Mouse (Mus musculus) ovary, postnatal 14 days (tissue): ENCODE data around the gene Slc7a15.
A peak's percentile ranks its signal among the peaks of the same experiment; 100 is the strongest.

Source experiments
- DNase-seq: peaks from one replicate; pipeline ENCODE4 v3.0.0; 2022; ENCODE audit warnings: low spot score

Gene Slc7a15

DNA sequence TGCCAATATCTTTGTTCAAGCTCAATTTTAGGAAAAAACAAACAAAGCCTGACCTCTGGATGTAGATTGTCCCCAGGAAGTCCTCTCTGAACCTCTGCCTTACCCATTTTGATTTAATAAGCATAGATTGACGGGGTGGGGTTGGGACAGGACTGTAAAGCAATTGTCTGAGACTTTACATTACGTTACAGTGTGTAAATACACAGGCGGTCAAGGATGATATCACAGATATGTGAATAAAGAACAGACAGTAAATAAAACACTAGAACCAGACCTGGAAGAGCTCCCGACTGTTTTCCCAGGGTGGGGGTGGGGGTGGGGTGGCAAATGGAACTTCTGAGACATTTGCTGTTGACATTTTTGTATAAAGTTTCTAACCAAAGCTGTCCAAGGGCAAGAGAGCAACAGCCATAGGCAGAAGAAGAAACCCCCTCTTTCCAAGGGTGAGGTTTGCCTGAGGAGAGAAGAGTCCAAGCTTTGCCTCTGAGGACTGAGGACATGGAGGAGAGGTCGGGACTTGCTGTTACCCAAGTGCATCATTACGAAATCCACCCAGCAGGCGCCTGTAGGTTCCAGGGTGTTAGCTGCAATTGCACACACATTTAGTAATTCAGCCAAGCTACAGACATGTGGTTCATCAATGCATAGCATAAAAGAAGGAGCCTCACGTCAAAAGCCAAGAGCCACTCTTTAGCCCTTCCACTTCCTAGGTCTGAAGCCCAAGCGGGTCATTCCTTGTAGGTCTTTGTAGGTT, 91.7 kb downstream of the Slc7a15 start:
- no peak for DNase-seq

DNA sequence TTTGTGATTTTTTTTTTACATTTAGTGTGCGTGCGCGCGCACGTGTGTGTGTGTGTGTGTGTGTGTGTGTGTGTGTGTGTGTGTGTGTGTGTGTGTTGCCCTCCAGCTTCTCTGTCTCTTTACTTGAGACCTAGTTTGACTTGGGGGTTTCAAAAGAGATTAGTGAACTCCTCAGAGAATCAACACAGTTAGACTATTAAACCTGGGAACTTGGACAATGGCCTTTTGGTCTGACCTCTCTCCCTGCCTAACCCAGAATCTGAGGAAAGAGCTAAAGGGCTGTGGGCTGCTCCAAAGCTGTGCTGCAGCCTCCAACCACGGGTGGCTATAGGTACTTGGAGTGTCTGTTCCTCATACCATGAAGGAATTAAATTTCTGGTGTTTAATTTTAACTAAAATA, 94.7 kb downstream of the Slc7a15 start:
- no peak for DNase-seq

DNA sequence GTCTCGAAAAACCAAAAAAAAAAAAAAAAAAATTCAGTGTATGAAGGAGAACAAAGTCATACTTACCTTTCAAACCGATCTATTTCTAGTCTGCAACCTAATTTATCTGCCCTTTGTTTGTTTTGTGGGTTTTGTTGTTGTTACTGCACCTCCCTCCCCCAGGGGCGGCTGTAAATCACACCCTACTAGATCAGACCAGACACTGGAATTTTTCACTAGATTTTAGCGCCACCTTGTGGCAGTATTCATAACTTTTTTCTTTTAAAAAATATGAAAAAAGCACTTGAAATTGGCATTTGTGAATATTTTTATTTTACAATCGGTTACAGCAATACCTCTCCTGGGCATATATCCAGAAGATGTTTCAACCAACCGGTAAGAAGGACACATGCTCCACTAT, 96.3 kb downstream of the Slc7a15 start:
- DNase-seq, result peak; percentile 46

DNA sequence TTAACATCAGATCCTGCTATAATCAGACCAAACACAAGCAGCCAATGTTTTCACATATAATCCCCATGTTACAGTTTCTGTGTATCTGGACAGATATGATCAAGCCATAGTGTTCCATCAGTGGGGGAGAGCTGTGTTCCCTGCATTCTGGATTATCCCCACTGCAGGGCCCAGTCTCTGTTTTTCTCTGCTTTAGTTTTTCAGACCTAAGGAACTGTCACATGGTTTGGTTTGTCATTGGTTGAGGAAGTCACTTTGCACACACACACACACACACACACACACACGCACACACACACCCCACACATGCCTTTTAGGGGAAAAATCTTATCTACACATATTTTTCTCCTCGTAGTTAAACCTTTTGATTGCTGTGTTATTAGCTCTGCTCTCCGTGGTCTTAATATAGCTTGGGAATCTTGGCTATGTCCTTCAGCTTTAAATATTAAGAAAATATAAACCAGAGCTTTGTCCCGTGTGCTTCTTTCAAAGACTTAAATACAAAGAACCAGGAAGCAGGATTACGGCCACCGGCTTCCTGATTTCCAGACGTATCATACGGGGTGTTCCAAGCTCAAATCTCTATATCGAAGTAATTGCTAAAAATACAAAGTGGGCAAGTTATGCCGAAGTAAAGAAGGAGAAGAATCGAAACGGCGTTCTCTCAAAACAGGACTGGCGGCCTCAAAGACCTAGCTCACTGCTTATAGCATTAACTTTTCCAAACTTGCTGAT, 97.1 kb downstream of the Slc7a15 start:
- DNase-seq, result no peak

DNA sequence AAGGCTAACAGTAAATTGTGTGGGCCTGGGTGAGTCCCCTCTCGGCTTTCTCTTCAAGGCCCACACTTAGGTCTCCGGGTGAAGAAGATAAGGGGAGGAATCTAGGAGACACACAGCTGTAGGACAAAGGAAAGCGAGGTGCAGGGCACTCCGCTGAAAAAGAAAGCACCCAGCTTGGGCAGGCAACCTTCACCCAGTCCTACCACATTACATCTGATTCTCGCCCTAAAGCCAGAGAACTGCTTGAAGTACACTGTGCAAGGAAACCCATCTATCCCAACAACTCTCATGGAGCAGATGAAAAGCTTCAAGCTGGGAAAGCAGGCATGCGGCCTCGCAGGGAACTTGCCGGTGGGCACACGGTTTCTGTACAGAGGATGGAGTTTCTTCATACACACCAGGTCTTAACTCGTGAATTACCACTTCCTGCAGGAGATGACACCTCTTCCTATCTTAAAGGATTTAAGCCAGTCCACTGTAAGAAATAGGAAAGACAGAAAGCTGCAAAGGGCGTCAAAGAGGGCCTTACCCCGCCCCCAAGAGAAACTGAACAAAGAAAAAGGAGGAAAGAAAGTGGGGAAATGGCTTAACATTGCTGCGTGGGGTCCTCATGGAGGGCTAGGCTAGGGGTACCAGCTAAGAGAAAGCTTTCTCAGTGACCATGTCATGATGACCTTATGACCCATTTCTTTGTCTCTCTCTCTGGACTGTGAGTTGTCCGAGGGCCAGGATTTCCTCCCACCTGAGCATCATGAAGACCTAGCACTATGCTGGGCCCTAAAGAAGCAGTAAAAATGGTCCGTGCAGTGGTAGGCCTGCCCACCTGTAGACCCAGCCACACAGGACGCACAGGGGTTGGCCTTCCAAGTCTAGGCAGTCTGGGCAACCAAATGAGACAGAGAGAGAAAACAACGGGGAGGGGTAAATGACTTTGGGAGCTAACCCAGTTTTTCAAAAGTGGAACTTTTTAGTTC, 98.0 kb downstream of the Slc7a15 start:
- DNase-seq, result no peak

DNA sequence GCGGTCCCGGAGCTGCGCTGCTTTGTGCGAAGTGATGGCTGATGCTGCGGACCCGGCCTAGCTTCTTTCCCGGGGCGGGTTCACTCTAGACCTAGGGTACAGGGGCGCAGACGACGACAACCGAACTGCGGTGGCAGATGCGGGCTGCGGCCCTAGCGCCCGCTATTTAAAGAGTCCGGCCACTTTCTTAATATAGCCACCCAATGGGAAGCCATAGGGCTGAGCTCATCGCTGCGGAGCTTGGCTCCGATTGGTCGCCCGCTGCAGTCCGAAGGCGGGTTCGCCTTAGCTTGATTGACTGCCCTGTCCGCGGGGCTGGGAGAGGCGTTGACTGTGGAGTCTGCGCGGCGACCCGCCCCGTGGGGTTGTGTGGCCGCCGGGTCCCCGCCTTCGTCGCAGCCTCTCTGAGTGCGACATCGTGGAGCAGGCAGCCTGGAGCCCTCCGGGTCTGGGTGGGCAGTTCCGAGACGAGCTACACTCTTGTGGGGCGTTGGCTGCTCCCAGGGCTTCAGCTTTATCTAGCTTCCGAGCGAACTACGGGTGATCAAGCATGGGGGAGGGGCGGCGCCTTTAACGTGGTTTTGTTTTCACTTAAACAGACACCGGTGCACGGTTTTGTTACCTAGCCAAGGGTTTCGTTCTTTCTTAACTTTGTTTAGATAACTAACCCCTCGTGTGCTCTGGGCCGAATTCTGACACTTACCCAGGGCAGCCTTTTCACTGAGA, 98.8 kb downstream of the Slc7a15 start, which contains the start of gene Rhob:
Rhob (minus strand) TSS at position 139 of the 726 bp plus-strand sequence.
- peak; percentile 85 for DNase-seq

DNA sequence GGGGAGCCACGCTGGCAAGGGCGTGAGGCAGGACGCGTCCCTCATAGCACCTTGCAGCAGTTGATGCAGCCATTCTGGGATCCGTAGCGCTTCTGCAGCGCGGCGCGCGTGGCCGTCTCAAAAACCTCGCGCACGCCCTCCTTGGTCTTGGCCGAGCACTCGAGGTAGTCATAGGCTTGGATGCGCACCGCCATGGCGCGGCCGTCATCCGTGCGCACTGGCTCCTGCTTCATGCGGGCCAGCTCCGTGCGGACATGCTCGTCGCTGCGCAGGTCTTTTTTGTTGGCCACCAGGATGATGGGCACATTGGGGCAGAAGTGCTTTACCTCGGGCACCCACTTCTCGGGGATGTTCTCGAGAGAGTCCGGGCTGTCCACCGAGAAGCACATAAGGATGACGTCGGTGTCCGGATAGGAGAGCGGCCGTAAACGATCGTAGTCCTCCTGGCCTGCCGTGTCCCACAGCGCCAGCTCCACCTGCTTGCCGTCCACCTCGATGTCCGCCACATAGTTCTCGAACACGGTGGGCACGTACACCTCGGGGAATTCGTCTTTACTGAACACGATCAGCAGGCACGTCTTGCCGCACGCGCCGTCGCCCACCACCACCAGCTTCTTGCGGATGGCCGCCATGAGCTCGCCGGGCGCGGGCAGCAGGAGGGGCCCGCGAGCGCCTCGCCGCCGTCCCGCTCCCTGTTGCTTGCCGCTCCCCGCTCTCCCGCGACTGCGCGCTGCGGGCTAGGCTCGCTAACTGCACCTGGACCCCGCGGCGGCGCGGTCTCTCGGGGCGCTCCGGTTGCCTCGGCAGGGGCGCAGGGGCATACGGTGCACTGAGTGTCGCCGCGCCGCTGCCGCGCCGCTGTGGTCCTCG, 99.6 kb downstream of the Slc7a15 start:
- DNase-seq, result peak; percentile 50

DNA sequence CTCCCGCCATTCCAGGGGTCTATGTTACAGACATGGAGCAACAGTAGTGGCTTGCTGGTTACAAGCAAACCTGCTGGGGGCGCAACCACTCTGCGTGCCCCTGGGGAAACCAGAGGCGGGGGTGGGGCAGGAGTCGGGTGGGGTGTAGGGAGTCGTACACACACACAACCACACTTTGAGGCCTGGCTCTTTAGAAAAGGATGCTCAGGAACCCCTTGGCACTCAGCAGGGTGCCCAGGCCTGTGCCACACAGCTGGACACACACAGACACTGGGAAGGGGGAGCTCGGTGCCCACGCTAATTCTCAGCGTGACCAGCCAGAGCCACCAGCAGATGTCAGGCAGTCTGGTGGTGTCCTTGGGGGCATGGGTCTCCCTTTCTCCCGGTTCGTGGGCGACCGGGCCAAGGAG, 100.3 kb downstream of the Slc7a15 start:
- DNase-seq, result no peak

DNA sequence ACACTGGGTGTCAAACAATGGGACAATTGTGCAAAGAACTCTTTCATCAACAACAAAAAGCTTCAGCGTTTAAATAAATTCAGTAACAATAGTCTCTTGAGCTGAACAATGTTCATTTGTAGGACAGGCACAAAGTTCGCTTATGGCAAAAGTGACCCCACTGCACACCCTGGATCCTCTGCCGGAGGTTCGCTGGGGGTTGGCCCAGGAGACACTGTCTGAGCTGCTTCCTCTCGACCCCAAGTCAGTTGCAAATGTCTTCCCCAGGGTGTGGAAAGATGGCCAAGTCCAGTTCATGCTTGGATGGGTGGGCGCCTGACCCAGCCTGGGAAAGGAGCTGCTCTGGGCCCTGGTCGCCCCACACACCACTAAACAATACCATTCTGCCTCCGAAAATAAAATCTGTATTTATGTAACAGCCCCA, 100.7 kb downstream of the Slc7a15 start:
- no peak for DNase-seq

DNA sequence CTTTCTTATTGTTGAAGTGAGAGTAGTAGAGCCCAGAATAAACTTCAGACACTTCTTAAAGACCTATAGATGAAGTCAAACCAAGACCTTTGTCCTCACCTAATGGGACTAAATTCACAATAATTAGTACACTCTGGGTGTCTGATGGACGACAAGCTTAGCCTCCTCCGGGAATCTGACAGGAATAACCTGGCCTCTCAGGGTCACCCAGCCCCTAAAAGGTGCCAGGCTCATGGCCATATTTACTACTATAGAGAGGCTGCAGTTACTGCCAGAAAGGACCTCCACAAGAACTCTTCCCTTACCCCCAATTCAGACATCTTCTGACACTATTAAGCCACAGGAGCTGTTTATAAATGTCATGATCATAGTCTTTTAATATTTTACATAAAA, 101.6 kb downstream of the Slc7a15 start:
- no peak for DNase-seq

DNA sequence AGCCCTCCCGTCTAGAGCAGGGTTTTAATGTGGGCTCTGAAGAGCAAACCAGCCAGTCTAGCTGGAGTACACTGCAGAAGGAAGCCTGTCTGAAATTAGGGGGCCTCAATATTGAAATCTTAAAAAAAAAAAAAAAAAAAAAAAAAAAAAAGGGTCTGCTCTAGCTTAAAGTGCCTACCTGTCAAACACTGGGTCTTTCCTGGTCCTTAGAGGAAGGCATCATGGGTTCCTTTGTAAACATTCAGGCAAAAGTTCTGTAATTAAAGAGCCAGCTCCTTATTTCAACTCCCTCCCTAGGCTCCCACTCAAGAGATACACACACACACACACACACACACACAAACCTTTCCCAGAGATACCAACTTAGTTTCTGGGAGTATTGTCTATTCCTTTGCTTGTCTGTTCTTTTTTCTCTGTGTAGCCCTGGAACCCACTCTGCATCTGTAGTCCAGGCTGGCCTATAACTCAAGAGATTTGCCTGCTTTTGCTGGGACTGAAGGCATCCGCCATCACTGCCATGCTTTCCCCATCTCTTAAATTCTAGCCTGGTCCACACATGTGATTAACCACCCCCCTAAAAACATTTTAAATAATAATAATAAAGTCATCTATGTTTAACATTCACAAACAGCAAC, 102.1 kb downstream of the Slc7a15 start:
- no peak for DNase-seq

DNA sequence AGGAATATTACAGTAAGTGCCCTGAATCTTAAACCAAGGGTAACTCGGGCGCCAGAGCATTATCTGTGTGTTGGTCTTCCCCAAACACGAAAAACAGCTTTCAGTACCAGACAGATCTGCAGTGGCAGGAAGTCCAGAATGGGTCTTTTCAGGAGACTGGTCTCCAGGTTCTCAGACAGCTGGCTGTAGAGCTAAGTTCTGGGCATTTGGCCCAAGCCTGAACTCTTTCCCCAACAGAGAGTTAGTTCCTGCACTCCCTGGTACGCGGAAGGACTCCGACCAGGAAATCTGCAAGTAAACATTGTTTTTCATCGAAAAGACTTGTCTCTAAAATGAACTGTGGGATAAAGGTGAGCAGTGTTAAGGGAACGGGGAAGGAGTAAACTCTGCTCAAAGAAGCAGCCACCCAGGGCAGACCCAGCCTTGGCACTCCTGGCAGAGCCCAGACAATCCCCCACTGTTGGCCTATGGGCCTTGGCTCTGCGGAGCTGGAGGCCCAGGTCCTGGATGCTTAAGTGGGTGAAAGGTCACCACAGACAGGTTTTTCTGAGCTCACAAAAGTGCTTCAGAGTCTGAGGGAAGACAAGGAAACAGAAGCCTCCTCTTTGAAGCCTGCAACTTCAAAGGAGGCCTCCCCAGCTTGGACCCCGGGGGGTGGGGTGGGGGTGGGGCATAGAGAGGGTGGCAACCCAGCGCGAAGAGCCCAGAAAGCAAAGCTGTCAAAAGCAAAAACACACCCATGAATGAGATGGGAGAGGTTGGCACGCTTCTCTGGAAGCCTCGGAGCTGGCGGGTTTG, 102.8 kb downstream of the Slc7a15 start:
- no peak for DNase-seq

DNA sequence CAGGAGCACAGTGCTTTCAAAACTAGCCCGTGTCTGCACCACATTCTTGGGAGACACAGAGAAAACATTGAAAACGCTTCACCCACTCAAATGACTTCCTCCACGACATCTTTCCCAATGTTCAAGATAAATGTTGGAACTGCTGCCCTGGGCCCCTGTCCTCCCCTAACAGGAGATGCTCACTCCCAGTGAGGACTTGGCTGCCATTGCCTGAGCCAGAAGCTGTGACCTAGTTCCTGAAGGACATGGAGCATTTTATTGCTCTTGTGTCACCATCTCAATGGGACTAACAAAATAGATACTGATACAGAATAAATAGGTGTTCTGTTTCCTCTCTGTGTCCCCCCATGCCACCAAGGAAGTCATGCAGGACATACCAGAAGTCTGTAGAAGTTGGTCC, 104.2 kb downstream of the Slc7a15 start:
- no peak for DNase-seq

DNA sequence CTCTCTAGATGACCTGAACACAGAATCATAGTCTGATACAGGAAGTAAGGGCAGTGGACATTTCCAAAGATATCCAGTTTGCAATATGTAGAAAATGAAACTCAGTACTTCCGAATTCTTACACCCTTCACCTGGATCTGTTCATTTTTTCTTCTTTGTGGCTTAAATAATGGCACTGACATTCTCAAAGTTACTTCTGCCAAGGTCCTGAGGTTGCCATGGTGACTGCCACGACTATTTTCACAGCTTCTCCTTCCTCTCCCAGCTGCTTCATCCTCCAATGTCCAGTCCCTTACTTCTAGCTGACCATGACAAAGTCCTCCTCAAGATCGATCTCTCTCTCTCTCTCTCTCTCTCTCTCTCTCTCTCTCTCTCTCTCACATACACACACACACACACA, 105.5 kb downstream of the Slc7a15 start:
- no peak for DNase-seq

DNA sequence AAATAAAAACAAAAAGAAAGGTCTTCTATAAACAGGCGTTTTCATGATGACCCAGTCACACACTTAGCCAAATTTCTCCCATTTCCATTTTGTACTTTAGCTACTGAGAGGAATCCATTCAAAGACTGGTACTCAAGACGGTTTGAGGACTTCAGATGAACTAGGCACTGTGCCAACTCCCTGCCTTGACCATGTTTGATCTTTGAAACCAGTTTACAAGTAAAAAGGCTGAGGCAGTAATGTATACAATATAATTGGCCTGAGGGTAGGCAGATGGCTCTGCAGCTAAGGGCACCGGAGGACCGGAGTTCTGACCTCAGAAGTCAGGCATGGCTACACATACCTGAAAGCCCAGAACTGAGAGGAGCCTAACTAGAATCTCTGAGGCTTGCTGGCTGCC, 109.8 kb downstream of the Slc7a15 start:
- no peak for DNase-seq

DNA sequence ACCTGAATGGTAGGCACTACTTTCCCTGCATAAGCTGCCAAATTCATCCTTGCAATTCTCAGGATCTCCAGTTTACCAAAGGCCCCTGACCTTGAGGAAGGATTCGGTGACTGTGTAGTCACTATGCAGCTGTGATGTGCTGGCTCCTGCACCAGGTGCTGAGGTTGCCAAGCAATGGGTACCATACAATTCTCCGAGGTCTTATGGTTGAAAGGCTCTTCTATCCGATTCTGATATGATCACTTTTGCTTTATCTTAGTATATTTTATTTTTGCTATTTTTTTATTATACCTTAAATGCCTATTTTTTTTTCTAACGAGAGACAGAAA, 110.2 kb downstream of the Slc7a15 start:
- no peak for DNase-seq

DNA sequence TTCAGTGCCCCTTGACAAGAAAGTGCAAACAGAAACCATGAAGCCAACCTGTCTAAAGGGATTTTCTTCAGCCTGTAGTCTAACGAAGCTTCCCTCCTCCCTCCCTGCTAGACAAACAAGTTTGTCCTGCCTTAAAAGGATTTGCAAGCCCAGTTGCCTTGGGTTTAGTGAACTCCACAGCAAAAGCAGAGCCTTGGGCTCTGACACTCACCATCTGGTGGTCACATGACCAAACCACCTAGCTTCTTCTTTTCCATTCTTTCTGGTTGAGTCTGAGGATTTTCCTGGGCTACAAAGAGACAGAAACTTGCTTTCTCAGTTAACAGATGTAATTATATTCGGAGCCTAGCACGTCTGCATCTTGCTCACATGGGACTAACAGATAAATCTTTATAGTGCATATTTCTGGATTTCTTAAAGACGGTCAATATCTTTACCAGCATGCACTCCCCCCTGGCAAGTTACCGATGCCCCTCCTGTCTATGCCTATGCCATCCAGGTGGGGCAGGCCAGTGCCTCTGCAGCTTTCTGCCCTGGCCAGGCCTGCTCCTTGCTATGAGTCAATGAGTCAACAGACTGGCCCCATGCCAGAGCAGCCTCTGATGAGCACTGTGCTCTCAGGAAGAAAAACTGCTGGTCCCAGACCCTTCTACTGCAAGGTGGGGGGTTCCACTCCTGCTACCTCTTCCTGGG, 110.8 kb downstream of the Slc7a15 start:
- no peak for DNase-seq

DNA sequence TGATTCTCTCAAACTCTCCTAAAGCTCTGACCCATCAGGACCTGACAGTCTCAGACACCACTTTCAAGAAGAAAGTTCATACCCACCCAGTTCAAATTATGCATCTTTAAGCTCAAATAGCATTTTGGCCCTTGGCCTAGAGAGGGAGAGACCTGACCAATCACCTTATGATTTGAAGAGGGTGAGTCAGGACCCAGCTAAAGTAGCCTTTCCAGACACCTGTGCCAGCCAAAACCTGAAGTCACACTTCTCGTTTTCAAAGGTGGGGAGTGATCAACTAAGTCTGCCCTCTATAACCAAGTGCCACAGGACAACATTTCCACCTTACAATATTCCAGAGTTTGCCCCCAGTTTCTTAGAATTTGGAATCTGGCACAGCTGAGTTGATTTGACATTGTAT, 111.6 kb downstream of the Slc7a15 start:
- DNase-seq, result no peak

DNA sequence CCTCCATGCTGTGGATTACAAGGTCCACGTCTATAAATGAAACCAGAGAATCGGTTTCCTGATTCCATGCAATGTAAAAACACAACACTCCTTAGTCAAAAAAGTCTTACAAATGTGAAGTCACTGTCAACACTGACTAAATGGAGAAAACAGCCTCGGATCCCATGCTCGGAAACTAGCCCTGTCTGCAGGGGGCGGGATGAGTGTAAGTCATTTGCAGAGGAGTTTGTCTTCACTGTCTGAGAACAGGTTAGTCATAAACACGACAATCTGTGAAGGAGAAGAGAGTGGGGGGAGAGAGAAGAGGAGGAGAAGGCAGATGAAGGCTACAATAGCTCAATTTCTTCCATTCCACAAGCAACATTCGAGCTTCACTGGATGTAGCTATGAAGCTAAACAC, 113.6 kb downstream of the Slc7a15 start:
- DNase-seq, result no peak
